Mouse (Mus musculus): ENCODE data around the gene Gpld1.

DNA sequence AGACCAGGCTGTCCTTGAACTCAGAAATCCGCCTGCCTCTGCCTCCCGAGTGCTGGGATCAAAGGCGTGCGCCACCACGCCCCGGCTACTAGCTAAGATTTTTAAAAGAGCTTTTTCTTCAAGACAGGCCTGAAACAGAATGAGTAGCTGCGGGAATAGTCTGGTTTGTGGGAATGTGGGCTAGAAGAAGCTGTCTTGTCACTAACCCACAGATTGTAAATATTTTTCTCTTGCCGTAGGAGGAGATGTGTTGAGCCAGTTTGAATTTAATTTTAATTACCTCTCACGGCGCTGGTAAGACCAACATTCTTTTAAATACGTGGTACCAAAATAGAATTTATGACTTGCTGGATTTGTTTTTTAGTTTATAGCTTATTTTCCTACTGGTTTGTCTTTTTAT is 15.7 kb downstream of the Gpld1 start:
- no peak for TF ChIP-seq EP300 (IDR thresholded peaks at IDR 0.05; ENCODE audit: low read depth)
- TF ChIP-seq CTCF (IDR thresholded peaks at IDR 0.05; ENCODE audit: low read depth) = no peak

Measured in liver, postnatal 0 days (tissue).